Mouse (Mus musculus): ENCODE measurements around the gene Ccdc157. TPM values are rescaled to one million over a fixed set of nuclear protein-coding genes. Genes with fewer than 3 reads are reported as not detected.
"Not testable (repeated sequence)": the region's sequence is repeated elsewhere in the genome, so short reads cannot be mapped to it uniquely, and the experiment has no call there.

Gene Ccdc157
- polyA plus RNA-seq, 1 experiment from 2014 or later = 2.6 TPM

DNA sequence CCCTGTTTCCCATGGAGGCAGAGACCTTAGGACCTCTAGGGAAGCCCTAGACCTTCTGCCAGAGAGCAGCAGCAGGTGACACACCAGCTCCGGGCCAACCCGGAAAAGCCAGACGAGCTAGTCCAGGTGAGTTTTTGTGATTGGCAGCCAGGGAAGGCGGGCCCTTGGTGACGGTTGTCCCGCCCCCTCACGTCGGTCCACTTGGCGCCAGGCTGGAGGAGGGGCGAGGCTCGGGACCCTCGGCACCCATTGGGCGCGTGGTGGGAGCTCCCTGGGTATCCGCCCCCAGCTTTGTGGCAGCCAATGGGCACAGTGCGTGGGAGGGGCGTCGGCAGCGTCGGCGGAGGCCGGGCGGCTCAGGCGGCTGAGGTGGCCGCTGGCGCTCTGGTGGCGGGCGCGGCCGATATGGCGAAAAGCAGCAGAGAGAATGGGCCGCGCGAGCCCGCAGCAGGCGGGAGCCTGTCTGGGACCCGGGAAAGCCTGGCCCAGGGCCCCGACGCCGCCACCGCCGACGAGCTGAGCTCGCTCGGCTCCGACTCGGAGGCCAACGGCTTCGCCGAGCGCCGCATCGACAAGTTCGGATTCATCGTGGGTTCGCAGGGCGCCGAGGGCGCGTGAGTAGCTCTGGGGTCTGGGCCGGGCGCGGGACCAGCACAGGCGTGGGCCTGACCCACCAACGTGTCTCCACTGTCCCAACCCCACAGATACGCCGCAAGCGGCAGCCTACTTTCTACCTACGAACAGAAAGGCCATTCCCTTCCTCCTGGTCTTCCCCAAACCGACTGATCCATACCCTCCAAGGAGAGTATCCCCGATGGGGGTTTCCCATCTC, 26.6 kb upstream of the Ccdc157 start, which contains the start of gene Tbc1d10a:
Tbc1d10a (plus strand) TSS at position 304 of the 832 bp plus-strand sequence.
- WGBS (ENCODE audit: insufficient replicate concordance) = under 1% methylated on average over 71 of the region's 71 CpGs

DNA sequence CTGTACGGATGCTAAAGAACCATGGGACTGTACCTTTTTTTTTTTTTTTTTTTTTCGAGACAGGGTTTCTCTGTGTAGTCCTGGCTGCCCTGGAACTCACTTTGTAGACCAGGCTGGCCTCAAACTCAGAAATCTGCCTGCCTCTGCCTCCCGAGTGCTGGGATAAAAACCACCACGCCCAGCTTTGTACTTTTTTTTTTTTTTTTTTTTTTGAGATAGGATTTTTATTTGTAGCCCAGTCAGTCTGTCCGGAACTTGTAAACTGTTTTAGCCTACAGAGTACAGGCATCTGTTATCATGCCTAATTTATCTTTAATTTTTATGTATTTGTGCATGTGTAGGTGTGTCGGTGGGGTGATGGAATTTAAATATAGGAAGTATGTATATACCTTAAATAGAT, 25.4 kb upstream of the Ccdc157 start:
- not testable (repeated sequence) for H3K9me3 ChIP-seq (replicated peaks; ENCODE audit: control insufficient read depth, low read length); H3K27ac ChIP-seq (ENCODE audit: low read depth, low read length); H3K4me2 ChIP-seq; H3K4me1 ChIP-seq (ENCODE audit: control insufficient read depth, insufficient read depth, low read length); ATAC-seq (replicated peaks; ENCODE audit: insufficient number of reproducible peaks, low FRiP score, low TSS enrichment); H3K27me3 ChIP-seq (ENCODE audit: control insufficient read depth, insufficient read depth, low read length); H3K4me3 ChIP-seq (ENCODE audit: low read depth, low read length); H3K9ac ChIP-seq (ENCODE audit: low read depth, low read length)
- 82% methylated on average over 6 of the region's 6 CpGs for WGBS (ENCODE audit: insufficient replicate concordance)
- H3K36me3 ChIP-seq (ENCODE audit: control insufficient read depth, insufficient read depth, low read length) = peaks cover 12% of the 10 kb centered on the region

More for the DNA sequence above, 26.6 kb upstream of the Ccdc157 start, which contains the start of gene Tbc1d10a:
- peaks cover 7% of the 10 kb centered on the region; the same call in 1 of the 2 replicates for H3K4me1 ChIP-seq (ENCODE audit: control insufficient read depth, insufficient read depth, low read length)
- ATAC-seq (replicated peaks; ENCODE audit: insufficient number of reproducible peaks, low FRiP score, low TSS enrichment) = peak; percentile 99
- H3K36me3 ChIP-seq (ENCODE audit: control insufficient read depth, insufficient read depth, low read length) = peaks cover 4% of the 10 kb centered on the region
- no peaks in the 10 kb centered on the region for H3K27me3 ChIP-seq (ENCODE audit: control insufficient read depth, insufficient read depth, low read length)
- no peak within 1 kb of the TSS for H3K27ac ChIP-seq (ENCODE audit: low read depth, low read length)
- no peaks in the 10 kb centered on the region for H3K9me3 ChIP-seq (replicated peaks; ENCODE audit: control insufficient read depth, low read length)
- H3K4me2 ChIP-seq = peak within 1 kb of the TSS; percentile 95
- peak within 1 kb of the TSS; percentile 87 for H3K4me3 ChIP-seq (ENCODE audit: low read depth, low read length)
- peak within 1 kb of the TSS; percentile 92 for H3K9ac ChIP-seq (ENCODE audit: low read depth, low read length)

DNA sequence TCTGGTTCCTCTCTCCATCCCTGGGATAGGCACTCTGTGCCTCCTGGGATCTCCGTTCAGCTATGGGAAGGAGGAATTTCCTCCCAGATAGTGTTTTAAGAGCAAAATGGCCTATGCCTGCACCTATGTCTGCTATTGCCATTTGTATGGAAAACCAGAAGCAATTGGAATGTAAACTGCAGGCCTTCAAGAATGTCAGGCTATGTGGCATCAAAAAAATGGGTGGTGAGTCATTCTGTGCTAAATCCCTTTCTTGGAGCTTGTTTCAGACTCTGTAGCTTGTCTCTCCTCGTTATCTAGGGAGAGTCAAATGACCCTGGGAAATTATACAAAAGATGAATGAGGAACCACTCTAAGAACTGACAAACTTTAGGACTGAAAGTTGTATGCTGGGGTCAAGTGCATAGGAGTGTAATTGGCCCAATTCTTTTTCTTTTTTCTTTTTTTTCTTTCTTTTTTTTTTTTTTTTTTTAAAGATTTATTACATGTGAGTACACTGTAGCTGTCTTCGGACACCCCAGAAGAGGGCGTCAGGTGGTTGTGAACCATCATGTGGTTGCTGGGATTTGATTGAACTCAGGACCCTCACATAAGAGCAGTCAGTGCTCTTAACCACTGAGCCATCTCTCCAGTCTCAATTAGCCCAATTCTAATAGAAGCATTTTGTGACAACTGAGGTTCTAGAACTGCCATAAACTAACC, 24.3 kb upstream of the Ccdc157 start:
- ATAC-seq (replicated peaks; ENCODE audit: insufficient number of reproducible peaks, low FRiP score, low TSS enrichment) = no peak
- no peak overlapping the region for H3K27ac ChIP-seq (ENCODE audit: low read depth, low read length)
- no peaks in the 10 kb centered on the region for H3K9me3 ChIP-seq (replicated peaks; ENCODE audit: control insufficient read depth, low read length)
- no peaks in the 10 kb centered on the region for H3K27me3 ChIP-seq (ENCODE audit: control insufficient read depth, insufficient read depth, low read length)
- H3K36me3 ChIP-seq (ENCODE audit: control insufficient read depth, insufficient read depth, low read length) = peaks cover 21% of the 10 kb centered on the region
- no peak overlapping the region for H3K9ac ChIP-seq (ENCODE audit: low read depth, low read length)
- H3K4me1 ChIP-seq (ENCODE audit: control insufficient read depth, insufficient read depth, low read length) = peaks cover 7% of the 10 kb centered on the region; the same call in 1 of the 2 replicates
- no peak overlapping the region for H3K4me2 ChIP-seq
- H3K4me3 ChIP-seq (ENCODE audit: low read depth, low read length) = no peak overlapping the region
- 65% methylated on average over 4 of the region's 4 CpGs for WGBS (ENCODE audit: insufficient replicate concordance)

DNA sequence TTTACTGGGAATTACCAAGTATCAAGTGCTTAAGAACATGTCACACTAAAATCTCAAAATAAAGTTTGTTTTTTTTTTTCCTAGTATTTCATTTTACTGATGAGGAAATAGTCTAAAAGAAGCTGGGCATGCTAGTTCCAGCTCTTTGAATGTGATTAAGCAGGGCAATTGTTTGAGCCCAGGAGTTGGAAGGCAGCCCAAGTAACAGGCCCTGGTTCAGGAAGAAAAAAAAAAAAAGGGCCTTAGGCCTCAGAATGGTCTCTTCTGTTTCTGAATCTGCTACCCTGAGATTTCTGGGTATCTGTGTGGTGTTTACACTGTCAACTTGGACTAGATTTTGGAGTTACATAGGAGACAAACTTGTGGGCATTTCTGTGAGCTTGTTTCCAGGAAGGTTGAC, 23.4 kb upstream of the Ccdc157 start:
- no peak overlapping the region for H3K4me3 ChIP-seq (ENCODE audit: low read depth, low read length)
- no peak overlapping the region for H3K4me2 ChIP-seq
- H3K27ac ChIP-seq (ENCODE audit: low read depth, low read length) = no peak overlapping the region
- no peaks in the 10 kb centered on the region for H3K27me3 ChIP-seq (ENCODE audit: control insufficient read depth, insufficient read depth, low read length)
- H3K9me3 ChIP-seq (replicated peaks; ENCODE audit: control insufficient read depth, low read length) = no peaks in the 10 kb centered on the region
- ATAC-seq (replicated peaks; ENCODE audit: insufficient number of reproducible peaks, low FRiP score, low TSS enrichment) = no peak
- peaks cover 7% of the 10 kb centered on the region; the same call in 1 of the 2 replicates for H3K4me1 ChIP-seq (ENCODE audit: control insufficient read depth, insufficient read depth, low read length)
- H3K36me3 ChIP-seq (ENCODE audit: control insufficient read depth, insufficient read depth, low read length) = peaks cover 24% of the 10 kb centered on the region
- no peak overlapping the region for H3K9ac ChIP-seq (ENCODE audit: low read depth, low read length)

DNA sequence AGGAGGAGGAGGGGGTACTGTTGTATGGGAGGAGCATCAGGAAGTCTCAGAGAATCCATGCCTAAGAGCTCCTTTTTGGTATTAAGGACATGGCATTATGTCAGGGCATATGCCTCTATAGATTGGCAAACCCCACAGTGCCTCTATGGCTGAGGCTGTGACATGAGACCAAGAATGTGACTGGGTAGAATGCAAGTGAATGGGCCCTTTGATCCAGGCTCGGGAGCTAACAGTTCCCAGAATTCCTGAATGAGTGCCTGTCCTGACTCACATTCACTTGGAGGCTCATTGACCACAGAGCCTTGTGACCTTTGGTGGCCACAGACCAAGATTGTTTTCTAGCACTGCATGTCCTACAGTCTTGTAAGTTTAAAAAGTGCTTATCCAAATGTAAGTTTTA, 22.0 kb upstream of the Ccdc157 start:
- Histone ChIP-seq H3K4me1 (ENCODE audit: control insufficient read depth, insufficient read depth, low read length) (no peaks in the 10 kb centered on the region), H3K9me3 (replicated peaks; ENCODE audit: control insufficient read depth, low read length) (no peaks in the 10 kb centered on the region), H3K27me3 (ENCODE audit: control insufficient read depth, insufficient read depth, low read length) (no peaks in the 10 kb centered on the region), H3K36me3 (ENCODE audit: control insufficient read depth, insufficient read depth, low read length) (peaks cover 38% of the 10 kb centered on the region), H3K27ac (ENCODE audit: low read depth, low read length) (no peak overlapping the region), H3K4me2 (no peak overlapping the region), H3K4me3 (ENCODE audit: low read depth, low read length) (no peak overlapping the region), H3K9ac (ENCODE audit: low read depth, low read length) (no peak overlapping the region)
- WGBS (ENCODE audit: insufficient replicate concordance) = 16% methylated on average over 1 of the region's 1 CpGs
- no peak for ATAC-seq (replicated peaks; ENCODE audit: insufficient number of reproducible peaks, low FRiP score, low TSS enrichment)

DNA sequence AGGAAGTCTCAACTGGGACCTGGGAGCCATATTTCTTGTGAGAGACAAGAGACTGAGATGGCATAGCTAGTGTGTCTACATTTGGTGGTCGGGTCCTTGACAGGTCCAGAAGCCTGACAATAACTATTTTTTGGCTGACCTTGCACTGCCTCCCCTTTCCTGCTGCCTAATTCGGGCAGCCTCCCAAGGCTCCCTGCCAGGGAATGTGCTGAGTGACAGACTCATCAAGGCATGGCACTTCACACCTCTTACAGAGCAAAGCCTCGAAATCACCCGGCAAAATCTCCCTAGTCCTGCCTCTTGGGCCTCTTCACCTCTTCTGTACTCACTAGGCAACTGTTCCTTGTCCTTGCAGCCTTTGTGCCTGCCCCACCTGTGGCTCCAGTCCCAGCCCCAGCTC, 17.6 kb upstream of the Ccdc157 start:
- H3K27me3 ChIP-seq (ENCODE audit: control insufficient read depth, insufficient read depth, low read length) = no peaks in the 10 kb centered on the region
- 55% methylated on average over 4 of the region's 4 CpGs for WGBS (ENCODE audit: insufficient replicate concordance)
- H3K4me2 ChIP-seq = no peak overlapping the region
- H3K4me1 ChIP-seq (ENCODE audit: control insufficient read depth, insufficient read depth, low read length) = no peaks in the 10 kb centered on the region
- H3K9me3 ChIP-seq (replicated peaks; ENCODE audit: control insufficient read depth, low read length) = no peaks in the 10 kb centered on the region
- H3K4me3 ChIP-seq (ENCODE audit: low read depth, low read length) = no peak overlapping the region
- ATAC-seq (replicated peaks; ENCODE audit: insufficient number of reproducible peaks, low FRiP score, low TSS enrichment) = no peak; the same call in 1 of the 2 replicates
- no peak overlapping the region for H3K27ac ChIP-seq (ENCODE audit: low read depth, low read length)
- no peak overlapping the region for H3K9ac ChIP-seq (ENCODE audit: low read depth, low read length)
- peaks cover 78% of the 10 kb centered on the region for H3K36me3 ChIP-seq (ENCODE audit: control insufficient read depth, insufficient read depth, low read length)

DNA sequence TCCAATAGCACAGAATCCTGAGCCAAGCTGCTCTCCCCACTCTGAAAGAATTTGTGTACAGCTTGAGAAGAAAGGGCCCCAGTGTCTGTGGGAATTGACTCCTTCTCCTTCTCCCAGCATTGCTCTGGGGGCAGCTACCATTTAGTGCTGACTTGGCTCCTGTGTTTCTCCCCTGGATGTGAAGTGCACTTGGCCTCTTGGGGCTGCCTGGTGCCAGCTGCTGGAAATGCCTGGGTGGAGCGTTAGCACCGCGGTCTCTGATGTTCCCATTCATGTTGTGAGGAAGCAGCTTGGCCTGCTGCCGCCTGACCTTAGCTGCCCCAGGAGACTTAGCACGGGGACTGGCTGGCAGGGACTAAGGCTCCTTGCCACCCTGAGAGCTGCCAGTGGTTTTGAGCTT, 14.5 kb upstream of the Ccdc157 start:
- Histone ChIP-seq H3K4me2 (no peak overlapping the region), H3K27ac (ENCODE audit: low read depth, low read length) (no peak overlapping the region), H3K9ac (ENCODE audit: low read depth, low read length) (no peak overlapping the region), H3K4me1 (ENCODE audit: control insufficient read depth, insufficient read depth, low read length) (no peaks in the 10 kb centered on the region), H3K4me3 (ENCODE audit: low read depth, low read length) (no peak overlapping the region), H3K9me3 (replicated peaks; ENCODE audit: control insufficient read depth, low read length) (no peaks in the 10 kb centered on the region), H3K27me3 (ENCODE audit: control insufficient read depth, insufficient read depth, low read length) (no peaks in the 10 kb centered on the region), H3K36me3 (ENCODE audit: control insufficient read depth, insufficient read depth, low read length) (peaks cover 78% of the 10 kb centered on the region)
- ATAC-seq (replicated peaks; ENCODE audit: insufficient number of reproducible peaks, low FRiP score, low TSS enrichment) = no peak
- 89% methylated on average over 5 of the region's 5 CpGs for WGBS (ENCODE audit: insufficient replicate concordance)

DNA sequence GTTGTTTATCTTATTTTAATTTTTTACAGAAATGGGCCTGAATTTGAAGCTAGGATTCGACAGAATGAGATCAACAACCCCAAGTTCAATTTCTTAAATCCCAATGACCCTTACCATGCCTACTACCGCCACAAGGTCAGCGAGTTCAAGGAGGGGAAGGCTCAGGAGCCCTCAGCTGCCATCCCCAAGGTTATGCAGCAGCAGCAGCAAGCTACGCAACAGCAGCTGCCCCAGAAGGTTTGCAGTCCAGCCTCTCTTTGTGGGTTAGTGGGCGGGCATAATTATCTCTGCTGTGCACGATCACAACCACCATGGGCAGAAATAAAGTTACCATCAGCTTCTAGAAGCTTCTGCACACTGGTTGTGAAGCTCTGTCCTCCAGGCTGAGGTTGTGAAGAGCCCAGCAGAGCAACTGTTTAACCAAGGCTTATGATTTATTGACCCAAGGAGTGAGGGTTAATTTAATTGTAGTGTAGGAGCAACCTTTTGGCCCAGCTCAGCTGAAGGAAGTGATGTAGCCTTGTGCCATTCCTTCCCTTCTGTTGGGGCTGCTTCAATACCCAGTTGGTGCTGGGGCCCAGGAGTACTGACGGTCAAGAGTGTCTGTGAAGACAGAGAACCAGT, 6.5 kb upstream of the Ccdc157 start:
- ATAC-seq (replicated peaks; ENCODE audit: insufficient number of reproducible peaks, low FRiP score, low TSS enrichment) = no peak
- WGBS (ENCODE audit: insufficient replicate concordance) = 92% methylated on average over 7 of the region's 7 CpGs
- Histone ChIP-seq H3K27me3 (ENCODE audit: control insufficient read depth, insufficient read depth, low read length) (no peaks in the 10 kb centered on the region), H3K4me2 (no peak overlapping the region), H3K36me3 (ENCODE audit: control insufficient read depth, insufficient read depth, low read length) (peaks cover 49% of the 10 kb centered on the region), H3K4me3 (ENCODE audit: low read depth, low read length) (no peak overlapping the region), H3K9ac (ENCODE audit: low read depth, low read length) (no peak overlapping the region), H3K9me3 (replicated peaks; ENCODE audit: control insufficient read depth, low read length) (no peaks in the 10 kb centered on the region), H3K4me1 (ENCODE audit: control insufficient read depth, insufficient read depth, low read length) (peaks cover under 1% of the 10 kb centered on the region), H3K27ac (ENCODE audit: low read depth, low read length) (no peak overlapping the region)
